Mouse (Mus musculus) frontal cortex, postnatal 36 days (tissue): ENCODE measurements around the gene Calr.
"Not testable (repeated sequence)": the region's sequence is repeated elsewhere in the genome, so short reads cannot be mapped to it uniquely, and the experiment has no call there.

Experiments used
- DNase-seq, 2 experiments: peaks; one replicate each; pipeline ENCODE4 v3.0.0; 2022; ENCODE audit warnings: low spot score in 2 of 2

The Calr gene

GRCm38 (mm10) chr8:84844397-84845070 is 2.2 kb downstream of the Calr start:
- DNase-seq: no peak

- DNase-seq: no peak
Observed at GRCm38 (mm10) chr8:84841514-84841913, 5.2 kb downstream of the Calr start.

- peak; percentile 92 for DNase-seq
Observed at GRCm38 (mm10) chr8:84840248-84840999, 6.3 kb downstream of the Calr start, which contains the start of gene Rad23a. Gene Rad23a (minus strand): TSS chr8:84840665.

- no peak for DNase-seq
Observed at GRCm38 (mm10) chr8:84839875-84840247, 6.9 kb downstream of the Calr start.

- DNase-seq: no peak
Observed at GRCm38 (mm10) chr8:84839411-84839810, 7.3 kb downstream of the Calr start.

DNA sequence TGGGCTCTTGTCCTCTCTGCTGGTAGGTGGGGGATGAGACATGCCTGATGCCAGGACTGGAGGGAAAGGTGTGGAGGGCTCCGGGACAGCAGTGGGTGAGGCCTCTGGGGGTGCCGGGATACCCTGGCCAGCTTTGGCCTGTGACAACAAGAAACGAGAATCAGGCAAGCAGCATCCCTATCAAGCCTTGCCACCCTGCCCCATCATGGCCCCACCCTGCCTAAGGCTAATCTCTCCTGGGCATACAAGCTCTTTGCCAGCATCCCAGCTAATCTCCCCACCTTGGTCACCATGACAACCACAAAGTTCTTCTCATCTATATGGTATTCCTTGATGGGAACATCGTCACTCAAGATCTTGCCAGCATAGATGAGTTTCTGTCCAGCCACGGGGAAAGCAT is 8.2 kb downstream of the Calr start:
- no peak for DNase-seq

- DNase-seq: no peak
Observed at GRCm38 (mm10) chr8:84837912-84838470, 8.7 kb downstream of the Calr start.

GRCm38 (mm10) chr8:84837149-84837911 is 9.4 kb downstream of the Calr start:
- no peak for DNase-seq

DNA sequence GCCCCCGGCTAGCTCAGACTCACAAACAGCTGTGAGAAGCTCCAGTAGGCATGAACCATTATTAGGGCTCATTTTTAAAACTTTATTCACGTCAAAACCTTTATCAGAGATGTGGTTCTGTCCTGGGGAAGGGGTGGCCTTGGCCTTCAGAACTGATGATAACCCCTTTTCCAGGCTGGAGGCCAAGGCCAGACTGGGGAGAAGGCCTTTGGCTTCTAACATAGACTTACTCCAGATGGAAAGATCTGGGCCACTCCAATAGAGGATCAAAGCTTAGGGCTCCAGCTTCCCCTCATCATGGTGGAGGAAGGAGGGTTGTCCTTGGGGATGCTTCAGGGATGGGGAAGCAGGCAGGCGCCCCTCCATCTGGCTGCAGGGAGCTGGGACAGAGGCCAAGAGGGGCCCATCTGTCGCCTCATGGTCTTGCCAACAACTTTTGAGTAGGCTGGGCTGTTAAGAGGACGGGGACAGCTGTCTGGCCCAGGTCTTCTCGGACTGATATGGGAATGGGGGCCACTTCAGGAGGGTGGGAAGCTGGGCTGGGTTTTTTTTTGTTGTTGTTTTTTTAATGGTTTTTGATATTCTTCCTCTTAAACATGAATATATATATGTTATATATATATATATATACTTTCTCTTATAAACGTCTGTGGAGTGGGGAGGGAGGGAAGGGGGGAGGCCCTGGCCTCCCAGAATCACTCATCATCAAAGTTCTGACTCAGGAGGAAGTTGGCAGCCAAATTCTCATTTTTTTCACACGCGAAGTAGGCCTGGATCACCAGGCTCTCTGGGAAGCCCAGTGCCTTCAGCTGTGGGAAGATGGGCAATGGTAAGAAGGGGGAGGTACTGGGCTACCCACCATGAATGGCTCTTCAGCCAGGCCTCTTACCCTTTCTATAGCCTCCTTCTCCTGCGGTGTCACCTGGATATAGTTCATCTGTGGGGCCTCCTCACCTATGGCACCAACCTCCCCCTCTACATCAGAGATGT is 11.6 kb downstream of the Calr start:
- DNase-seq: peak; percentile 77 to 86

- no peak for DNase-seq
Observed at GRCm38 (mm10) chr8:84834002-84834865, 12.5 kb downstream of the Calr start.

DNA sequence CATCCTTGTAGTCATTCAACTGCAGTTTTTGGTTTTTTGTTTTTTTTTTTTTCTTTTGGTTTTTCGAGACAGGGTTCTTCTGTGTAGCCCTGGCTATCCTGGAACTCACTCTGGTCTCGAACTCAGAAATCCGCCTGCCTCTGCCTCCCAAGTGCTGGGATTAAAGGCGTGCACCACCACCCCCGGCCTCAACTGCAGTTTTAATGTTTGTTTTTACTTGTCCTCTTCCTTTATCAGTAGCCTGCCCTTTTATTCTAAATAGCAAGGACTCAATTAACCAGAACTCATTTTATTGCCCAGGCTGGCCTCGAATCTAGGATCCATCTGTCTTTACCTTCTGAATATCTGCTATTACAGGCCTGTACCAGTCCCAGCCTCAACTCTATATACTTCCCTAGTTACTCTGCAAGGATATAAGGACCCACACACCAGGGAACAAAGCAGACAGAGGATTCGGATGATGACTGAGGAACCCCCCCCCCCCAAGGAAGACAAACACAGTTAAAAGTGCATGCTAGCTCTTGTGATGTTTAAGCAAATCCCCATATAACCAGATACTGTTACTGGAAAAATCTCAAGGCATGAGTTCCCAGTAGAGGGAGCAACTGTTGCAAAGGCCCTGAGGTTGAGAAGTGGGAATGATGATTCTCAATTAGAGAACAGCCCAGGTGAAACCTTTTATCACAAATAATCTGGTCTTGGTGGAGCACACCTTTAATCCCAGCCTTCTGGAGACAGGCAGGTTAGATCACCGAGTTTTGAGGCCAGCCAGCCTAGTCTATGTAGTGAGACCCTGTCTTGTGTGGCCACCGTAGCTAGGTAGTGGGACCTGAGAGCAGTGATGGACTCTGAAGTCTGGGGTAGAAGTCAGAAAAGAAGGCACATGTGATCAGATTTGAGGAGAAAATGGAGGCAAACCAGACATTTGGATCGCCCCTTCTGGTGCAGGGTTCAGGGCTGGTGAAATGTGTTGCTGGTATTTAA is 13.7 kb downstream of the Calr start:
- DNase-seq: no peak

GRCm38 (mm10) chr8:84832034-84832717 is 14.6 kb downstream of the Calr start:
- peak; percentile 79 to 80 for DNase-seq

DNA sequence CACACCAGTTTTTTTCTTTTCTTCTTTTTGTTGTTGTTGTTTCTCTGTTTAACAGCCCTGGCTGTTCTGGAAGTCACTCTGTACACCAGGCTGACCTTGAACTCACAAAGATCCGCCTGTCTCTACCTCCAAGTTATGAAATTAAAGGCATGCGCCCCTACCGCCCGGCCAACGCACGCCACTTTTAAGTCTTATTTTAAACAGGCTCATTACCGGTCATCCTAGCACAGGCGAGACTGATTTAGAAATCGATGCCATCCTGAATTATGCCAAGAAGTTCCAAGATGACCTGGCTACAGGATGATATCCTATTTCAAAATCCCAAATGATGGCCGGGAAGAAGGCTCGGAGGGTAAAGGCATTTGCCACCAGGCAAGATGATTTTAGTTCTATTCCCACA is 15.2 kb downstream of the Calr start, which contains the start of gene Gadd45gip1:
TSS of gene Gadd45gip1 (plus strand) at position 33 of the 400 bp plus-strand sequence.
- no peak for DNase-seq

- DNase-seq: not testable (repeated sequence)
Observed at GRCm38 (mm10) chr8:84826518-84826917, 20.2 kb downstream of the Calr start.

GRCm38 (mm10) chr8:84825636-84826035 is 21.1 kb downstream of the Calr start:
- no peak for DNase-seq

GRCm38 (mm10) chr8:84823653-84824052 is 23.1 kb downstream of the Calr start:
- DNase-seq: peak in 1 of 2 experiments; percentile 65

GRCm38 (mm10) chr8:84822723-84823122 is 24.0 kb downstream of the Calr start, which contains the start of gene Dand5:
Gene Dand5 (minus strand): TSS chr8:84822823.
- no peak for DNase-seq

DNA sequence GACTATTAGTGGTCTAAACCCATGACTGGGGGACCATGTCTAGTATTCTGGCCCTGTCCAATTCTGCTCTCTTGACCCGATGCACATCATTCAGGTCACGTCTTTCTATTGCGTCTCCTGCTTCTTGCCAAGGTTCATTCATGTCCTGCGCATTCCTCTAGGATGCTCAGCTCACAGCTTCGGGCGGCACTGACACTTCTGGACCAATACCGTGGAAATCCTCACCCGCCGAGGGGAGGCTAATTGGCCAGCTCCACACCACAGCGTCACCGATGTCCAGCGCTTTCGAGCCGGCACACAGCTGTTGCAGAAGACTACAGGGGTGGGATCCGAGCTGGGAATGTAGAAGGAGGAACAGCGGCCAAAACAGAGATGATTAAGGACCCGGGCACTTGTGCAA is 30.6 kb downstream of the Calr start:
- no peak for DNase-seq
